Mouse (Mus musculus) myocyte (in vitro differentiated cells): Measurements from ENCODE around the gene Acoxl. TPM values are rescaled to one million over a fixed set of nuclear protein-coding genes. Genes with fewer than 3 reads are reported as not detected.

ENCODE experiments used
- H3K27me3 ChIP-seq: one replicate; pipeline ENCODE4 v1.6.1; 2011; ENCODE audit not compliant: control insufficient read depth, insufficient read depth, insufficient read length
- H3K36me3 ChIP-seq: one replicate; pipeline ENCODE4 v1.6.1; 2011; ENCODE audit not compliant: control insufficient read depth, insufficient read depth
- H3K4me2 ChIP-seq: one replicate; pipeline ENCODE4 v1.6.1; 2011; ENCODE audit warnings: low read depth, control low read depth
- H3K4me3 ChIP-seq: one replicate; pipeline ENCODE4 v1.5.1; 2011; ENCODE audit warnings: mild to moderate bottlenecking, control low read depth, moderate library complexity
- H3K79me2 ChIP-seq: one replicate; pipeline ENCODE4 v1.6.1; 2011; ENCODE audit not compliant: control insufficient read depth, insufficient read depth
- H3ac ChIP-seq: one replicate; pipeline ENCODE4 v1.6.1; 2011; ENCODE audit not compliant: control insufficient read depth, insufficient read length
- CEBPB ChIP-seq: IDR thresholded peaks from 2 replicates; pipeline ENCODE4 v1.6.1; 2011; ENCODE audit warnings: mild to moderate bottlenecking, moderate library complexity; ENCODE audit not compliant: poor library complexity, insufficient read depth, severe bottlenecking
- E2F4 ChIP-seq: IDR thresholded peaks from one replicate; pipeline ENCODE4 v1.6.1; 2011; ENCODE audit warnings: mild to moderate bottlenecking, control low read depth, moderate library complexity; ENCODE audit not compliant: insufficient read depth
- MAX ChIP-seq: IDR thresholded peaks from one replicate; pipeline ENCODE4 v1.6.1; 2011; ENCODE audit warnings: low read depth, mild to moderate bottlenecking, control low read depth
- MYOD1 ChIP-seq, 3 experiments: IDR thresholded peaks; one replicate each; pipeline ENCODE4 v1.6.1; 2011; ENCODE audit warnings: control low read depth in 2 of 3, low read depth in 2 of 3, mild to moderate bottlenecking in 2 of 3, moderate library complexity in 1 of 3; ENCODE audit not compliant: insufficient read length in 2 of 3, control insufficient read depth in 1 of 3
- MYOG ChIP-seq, 3 experiments: IDR thresholded peaks; one replicate each; pipeline ENCODE4 v1.6.1; 2011; ENCODE audit warnings: control low read depth in 2 of 3, low read depth in 2 of 3, mild to moderate bottlenecking in 2 of 3; ENCODE audit not compliant: insufficient read length in 2 of 3, control insufficient read depth in 1 of 3, insufficient read depth in 1 of 3
- POLR2A ChIP-seq: IDR thresholded peaks from one replicate; pipeline ENCODE4 v1.6.1; 2011; ENCODE audit warnings: low read depth, mild to moderate bottlenecking, control low read depth, moderate library complexity; ENCODE audit not compliant: insufficient read length
- POLR2AphosphoS2 ChIP-seq: IDR thresholded peaks from one replicate; pipeline ENCODE4 v1.6.1; 2011; ENCODE audit warnings: low read depth, control low read depth; ENCODE audit not compliant: insufficient read length
- REST ChIP-seq: IDR thresholded peaks from one replicate; pipeline ENCODE4 v1.6.1; 2011; ENCODE audit warnings: mild to moderate bottlenecking, control low read depth, moderate library complexity; ENCODE audit not compliant: insufficient read depth, insufficient read length
- SRF ChIP-seq: IDR thresholded peaks from one replicate; pipeline ENCODE4 v1.6.1; 2011; ENCODE audit warnings: low read depth; ENCODE audit not compliant: control insufficient read depth, insufficient read length
- TCF12 ChIP-seq: IDR thresholded peaks from one replicate; pipeline ENCODE4 v1.6.1; 2011; ENCODE audit warnings: mild to moderate bottlenecking, control low read depth; ENCODE audit not compliant: poor library complexity, insufficient read depth, severe bottlenecking
- TCF3 ChIP-seq: IDR thresholded peaks from one replicate; pipeline ENCODE4 v1.6.1; 2011; ENCODE audit warnings: low read depth, control low read depth; ENCODE audit not compliant: insufficient read length
- USF1 ChIP-seq: IDR thresholded peaks from one replicate; pipeline ENCODE4 v1.6.1; 2011; ENCODE audit warnings: low read depth, mild to moderate bottlenecking, control low read depth, moderate library complexity
- polyA plus RNA-seq: library from polyadenylated mRNA; unstranded; fragments of >200 nt; fragmentation: generic; extraction: Trizol; gene quantifications from one replicate; pipeline ENCODE4 v1.2.1, GENCODE M21; 2012; ENCODE audit warnings: missing spikeins

Gene Acoxl
- polyA plus RNA-seq, 1 experiment, result 0.01 TPM

- no peaks in the 10 kb centered on the region for H3K79me2 ChIP-seq
- TF ChIP-seq USF1, result no peak
- no peak for TF ChIP-seq MAX
- no peak for TF ChIP-seq POLR2A
- no peak for TF ChIP-seq E2F4
- TF ChIP-seq TCF3, result no peak
- no peak for TF ChIP-seq TCF12
- TF ChIP-seq SRF, result no peak
- TF ChIP-seq REST, result no peak
- no peaks in the 10 kb centered on the region for H3K36me3 ChIP-seq
- no peaks in the 10 kb centered on the region for H3K27me3 ChIP-seq
- H3ac ChIP-seq, result no peak overlapping the region
- no peak overlapping the region for H3K4me2 ChIP-seq
- no peak overlapping the region for H3K4me3 ChIP-seq
Measured at GRCm38 (mm10) chr2:127991656-127992055, 153.0 kb downstream of the Acoxl start.

- Histone ChIP-seq H3ac (no peak overlapping the region), H3K79me2 (no peaks in the 10 kb centered on the region), H3K36me3 (no peaks in the 10 kb centered on the region), H3K4me3 (no peak overlapping the region), H3K27me3 (no peaks in the 10 kb centered on the region), H3K4me2 (no peak overlapping the region)
- TF ChIP-seq MYOG (IDR thresholded peaks at IDR 0.05; ENCODE audit: control insufficient read depth in 1 of 3, insufficient read depth in 1 of 3, insufficient read length in 2 of 3, low read depth in 2 of 3), result no peak
- TF ChIP-seq REST, result no peak
- TF ChIP-seq TCF3, result no peak
- TF ChIP-seq POLR2AphosphoS2, result no peak
- TF ChIP-seq TCF12, result no peak
- TF ChIP-seq MAX, result no peak
- TF ChIP-seq POLR2A, result no peak
- TF ChIP-seq CEBPB, result no peak
- no peak for TF ChIP-seq USF1
- TF ChIP-seq E2F4, result no peak
- no peak for TF ChIP-seq MYOD1 (IDR thresholded peaks at IDR 0.05; ENCODE audit: control insufficient read depth in 1 of 3, insufficient read length in 2 of 3, low read depth in 2 of 3)
Measured at GRCm38 (mm10) chr2:128008662-128009423, 170.2 kb downstream of the Acoxl start.

GRCm38 (mm10) chr2:128014613-128015012 lies 175.9 kb downstream of the Acoxl start:
- no peaks in the 10 kb centered on the region for H3K36me3 ChIP-seq
- no peak overlapping the region for H3K4me3 ChIP-seq
- no peaks in the 10 kb centered on the region for H3K79me2 ChIP-seq
- H3K27me3 ChIP-seq, result no peaks in the 10 kb centered on the region
- H3K4me2 ChIP-seq, result no peak overlapping the region
- H3ac ChIP-seq, result no peak overlapping the region
- no peak for TF ChIP-seq MAX
- TF ChIP-seq REST, result no peak
- no peak for TF ChIP-seq TCF12
- TF ChIP-seq USF1, result no peak
- TF ChIP-seq CEBPB, result no peak

GRCm38 (mm10) chr2:128015602-128016001 lies 176.9 kb downstream of the Acoxl start:
- H3K79me2 ChIP-seq, result no peaks in the 10 kb centered on the region
- no peak overlapping the region for H3K4me2 ChIP-seq
- H3K27me3 ChIP-seq, result peaks cover 9% of the 10 kb centered on the region
- no peaks in the 10 kb centered on the region for H3K36me3 ChIP-seq
- H3K4me3 ChIP-seq, result no peak overlapping the region
- no peak overlapping the region for H3ac ChIP-seq
- TF ChIP-seq MAX (no peak), E2F4 (no peak)

- no peaks in the 10 kb centered on the region for H3K79me2 ChIP-seq
- H3K27me3 ChIP-seq, result peaks cover 10% of the 10 kb centered on the region
- TF ChIP-seq POLR2AphosphoS2 (no peak), POLR2A (no peak), TCF3 (no peak)
- no peak overlapping the region for H3ac ChIP-seq
- no peaks in the 10 kb centered on the region for H3K36me3 ChIP-seq
- H3K4me3 ChIP-seq, result no peak overlapping the region
- H3K4me2 ChIP-seq, result no peak overlapping the region
Measured at GRCm38 (mm10) chr2:128020039-128020907, 181.6 kb downstream of the Acoxl start.
